Mouse (Mus musculus) kidney, postnatal 0 days (tissue): ENCODE results near the gene Rnase12. TPM values are rescaled to one million over a fixed set of nuclear protein-coding genes. Genes with fewer than 3 reads are reported as not detected.
"Not testable (repeated sequence)": the region's sequence is repeated elsewhere in the genome, so short reads cannot be mapped to it uniquely, and the experiment has no call there.

Experiments used
- ATAC-seq: fragments of 200-750 bp; cut with Nextera tagmentation; replicated peaks from 2 replicates; pipeline ENCODE4 v1.8.0; 2017; ENCODE audit warnings: low read depth, moderate number of reproducible peaks, moderate TSS enrichment, moderate library complexity; ENCODE audit not compliant: low FRiP score
- DNase-seq: peaks from one replicate; pipeline ENCODE4 v3.0.0-alpha.2; 2016; ENCODE audit warnings: low spot score
- H3K27ac ChIP-seq: fragments of 300-500 bp; sonication (generic); 2 replicates; pipeline ENCODE4 v1.5.1; 2014; ENCODE audit warnings: mild to moderate bottlenecking
- H3K27me3 ChIP-seq: fragments of 300-500 bp; sonication (generic); 2 replicates; pipeline ENCODE4 v1.6.1; 2014; ENCODE audit warnings: low read length, mixed read lengths; ENCODE audit not compliant: insufficient read depth
- H3K36me3 ChIP-seq: fragments of 300-500 bp; sonication (generic); 2 replicates; pipeline ENCODE4 v1.6.1; 2014; ENCODE audit warnings: low read length, mixed read lengths; ENCODE audit not compliant: insufficient read depth
- H3K4me1 ChIP-seq: fragments of 300-500 bp; sonication (generic); replicated peaks from 2 replicates; pipeline ENCODE4 v1.6.1; 2014; ENCODE audit warnings: antibody characterized with exemption, low read length, mixed read lengths; ENCODE audit not compliant: insufficient read depth
- H3K4me2 ChIP-seq: fragments of 300-500 bp; sonication (generic); 2 replicates; pipeline ENCODE4 v1.6.1; 2014; ENCODE audit warnings: mild to moderate bottlenecking, low read length, moderate library complexity, mixed read lengths
- H3K4me3 ChIP-seq: fragments of 300-500 bp; sonication (generic); replicated peaks from 2 replicates; pipeline ENCODE4 v1.5.1; 2014; ENCODE audit warnings: low read depth, low read length
- H3K9ac ChIP-seq: fragments of 300-500 bp; sonication (generic); 2 replicates; pipeline ENCODE4 v1.6.1; 2014; ENCODE audit warnings: low read depth, low read length
- H3K9me3 ChIP-seq: fragments of 300-500 bp; sonication (generic); replicated peaks from 2 replicates; pipeline ENCODE4 v1.6.1; 2016; ENCODE audit warnings: low read length, inconsistent platforms, mixed read lengths
- CTCF ChIP-seq: IDR thresholded peaks from 2 replicates; pipeline ENCODE4 v1.5.1; 2016; ENCODE audit warnings: antibody characterized with exemption, low read depth, mild to moderate bottlenecking, moderate library complexity
- whole genome bisulfite sequencing: fragments of 180-500 bp; shearing (Covaris S2); extraction: QIAGEN DNeasy Blood & Tissue Kit; methylation state at CpG from one replicate; pipeline ENCODE4 v1.1.7; 2014; 5-methylcytosine and 5-hydroxymethylcytosine counted together
- polyA plus RNA-seq: library from polyadenylated mRNA; unstranded; fragments of >200 nt; fragmentation: Nextera tagmentation; extraction: Ambion mirVana; gene quantifications from 2 replicates; pipeline ENCODE4 v1.2.1, GENCODE M21; 2015

The Rnase12 gene
- polyA plus RNA-seq, 1 experiment from 2014 or later, result 11.1 TPM

DNA sequence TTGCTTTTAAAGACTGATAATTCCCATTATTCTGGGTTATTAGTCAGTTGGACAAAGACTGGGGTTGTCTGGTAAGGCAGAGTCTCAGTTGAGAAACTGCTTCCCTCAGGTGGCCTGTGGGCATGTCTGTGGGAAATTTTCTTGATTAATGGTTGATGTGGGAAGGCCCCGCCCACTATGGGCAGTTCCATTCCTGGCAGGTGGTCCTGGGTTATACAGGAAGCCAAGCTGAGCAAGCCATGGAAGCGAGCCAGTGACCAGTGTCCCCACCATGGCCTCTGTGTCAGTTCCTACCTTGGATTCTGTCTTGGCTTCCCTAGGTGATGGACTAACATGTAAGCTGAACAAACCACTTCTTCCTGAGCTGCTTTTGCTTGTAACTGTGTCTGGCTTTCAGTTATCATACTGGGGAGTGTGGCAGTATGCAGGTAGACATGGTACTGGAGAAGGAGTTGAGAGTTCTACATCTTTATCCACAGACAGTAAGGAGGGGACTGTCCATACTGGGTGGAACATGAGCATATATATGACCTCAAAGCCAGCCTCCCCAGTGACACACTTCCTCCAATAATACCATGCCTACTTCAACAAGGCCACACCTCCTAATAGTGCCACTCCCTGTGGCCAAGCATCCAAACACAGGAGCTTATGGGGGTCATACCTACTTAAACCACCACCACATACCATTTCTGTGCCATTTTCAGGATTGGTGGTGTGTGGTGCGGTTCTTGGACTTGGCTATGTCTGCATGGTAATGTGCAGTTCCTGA lies 29.9 kb downstream of the Rnase12 start:
- H3K27me3 ChIP-seq, result no peaks in the 10 kb centered on the region
- H3K9ac ChIP-seq, result no peak overlapping the region
- no peaks in the 10 kb centered on the region for H3K4me1 ChIP-seq
- H3K9me3 ChIP-seq, result no peaks in the 10 kb centered on the region
- H3K4me3 ChIP-seq, result no peak overlapping the region
- H3K36me3 ChIP-seq, result no peaks in the 10 kb centered on the region
- 56% methylated on average over 3 of the region's 3 CpGs for WGBS
- DNase-seq (no peak), ATAC-seq (no peak)
- no peak for TF ChIP-seq CTCF
- H3K27ac ChIP-seq, result no peak overlapping the region
- H3K4me2 ChIP-seq, result no peak overlapping the region

DNA sequence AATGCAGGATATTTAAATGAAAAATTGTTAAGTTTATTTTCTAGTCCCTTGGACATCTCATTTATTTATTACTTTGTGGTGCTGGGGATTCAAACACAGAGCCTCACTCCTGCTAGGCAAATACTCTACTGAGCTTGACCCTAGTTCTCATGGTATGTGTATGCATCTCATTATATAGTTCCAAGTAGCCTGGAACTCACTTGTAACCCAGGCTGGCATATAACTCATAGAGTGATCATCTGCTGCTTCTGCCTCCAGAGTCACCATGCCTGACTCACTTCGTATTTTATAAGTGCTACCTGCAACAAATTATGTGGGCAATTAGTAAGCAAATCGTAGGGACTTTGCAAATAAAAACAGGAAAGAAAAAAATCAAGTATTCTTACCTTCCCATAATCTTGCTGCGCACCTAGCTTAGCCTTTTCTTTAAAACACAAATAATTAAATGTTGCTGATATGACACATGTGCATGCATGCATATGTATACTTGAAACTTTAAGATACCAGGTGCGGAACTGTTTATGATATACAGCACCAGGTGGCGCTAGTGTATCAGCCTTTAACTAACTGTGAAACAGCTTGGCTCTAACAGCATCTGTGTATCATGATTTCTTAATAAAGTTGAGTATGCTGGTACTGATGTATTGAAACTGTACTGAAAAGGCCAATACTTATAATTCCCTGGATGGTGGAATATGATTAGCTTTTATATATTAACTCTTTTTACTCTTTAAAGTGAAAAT lies 30.9 kb downstream of the Rnase12 start:
- Histone ChIP-seq H3K9me3 (no peaks in the 10 kb centered on the region), H3K9ac (no peak overlapping the region), H3K4me3 (no peak overlapping the region), H3K27ac (no peak overlapping the region), H3K4me2 (no peak overlapping the region), H3K27me3 (no peaks in the 10 kb centered on the region), H3K36me3 (no peaks in the 10 kb centered on the region), H3K4me1 (no peaks in the 10 kb centered on the region)
- peak; percentile 94 for TF ChIP-seq CTCF
- ATAC-seq (no peak), DNase-seq (peak; percentile 90)
- 38% methylated on average over 5 of the region's 5 CpGs for WGBS

DNA sequence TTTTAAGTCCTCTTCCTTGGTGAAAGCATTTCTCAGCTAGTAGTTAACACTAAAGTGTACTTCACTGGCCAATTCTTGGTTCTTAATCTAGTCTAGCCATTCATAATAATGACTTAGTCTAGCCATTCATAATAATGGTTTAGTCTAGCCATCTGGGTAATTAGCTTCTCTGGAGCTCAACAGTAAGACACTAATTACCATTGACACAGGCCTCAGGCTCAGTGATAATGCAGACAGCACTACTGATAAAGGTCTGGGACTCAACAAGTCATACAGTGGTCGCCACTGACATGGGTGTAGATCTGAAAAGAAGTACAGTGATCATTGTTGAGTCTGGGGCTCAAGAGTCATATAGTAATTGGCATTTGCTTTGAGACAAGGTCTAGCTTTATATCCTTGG lies 32.6 kb downstream of the Rnase12 start:
- 90% methylated on average over 1 of the region's 1 CpGs for WGBS
- ATAC-seq, result no peak

DNA sequence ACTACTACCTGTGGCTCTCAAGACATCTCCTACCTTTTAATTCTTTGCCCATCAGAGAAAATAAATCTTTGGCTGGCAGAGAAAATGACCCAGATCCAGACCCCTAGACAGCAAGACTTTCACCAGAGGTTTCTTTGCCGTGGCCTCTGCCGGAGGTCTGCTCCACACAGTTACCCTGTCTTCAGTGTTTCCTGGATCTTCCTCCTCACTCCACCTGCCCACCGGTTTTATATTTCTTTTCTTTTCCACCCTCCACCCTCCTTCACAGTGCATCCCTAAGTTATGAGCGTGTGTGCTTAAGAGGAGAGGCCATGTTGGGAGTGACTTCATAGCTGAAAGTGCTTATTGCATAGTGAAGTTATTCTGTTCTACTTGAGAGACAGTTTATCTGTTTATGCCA lies 34.0 kb downstream of the Rnase12 start:
- 51% methylated on average over 4 of the region's 4 CpGs for WGBS
- no peak for TF ChIP-seq CTCF
- Histone ChIP-seq H3K9me3 (no peaks in the 10 kb centered on the region), H3K4me2 (no peak overlapping the region), H3K27ac (no peak overlapping the region), H3K27me3 (no peaks in the 10 kb centered on the region), H3K36me3 (no peaks in the 10 kb centered on the region), H3K9ac (no peak overlapping the region), H3K4me1 (no peaks in the 10 kb centered on the region), H3K4me3 (no peak overlapping the region)
- peak; percentile 18 for DNase-seq
- no peak for ATAC-seq

More for the DNA sequence above, 32.6 kb downstream of the Rnase12 start:
- Histone ChIP-seq H3K4me3 (no peak overlapping the region), H3K9me3 (no peaks in the 10 kb centered on the region), H3K9ac (no peak overlapping the region), H3K4me1 (no peaks in the 10 kb centered on the region), H3K27ac (no peak overlapping the region), H3K27me3 (no peaks in the 10 kb centered on the region), H3K4me2 (no peak overlapping the region), H3K36me3 (no peaks in the 10 kb centered on the region)
- no peak for DNase-seq
- no peak for TF ChIP-seq CTCF

DNA sequence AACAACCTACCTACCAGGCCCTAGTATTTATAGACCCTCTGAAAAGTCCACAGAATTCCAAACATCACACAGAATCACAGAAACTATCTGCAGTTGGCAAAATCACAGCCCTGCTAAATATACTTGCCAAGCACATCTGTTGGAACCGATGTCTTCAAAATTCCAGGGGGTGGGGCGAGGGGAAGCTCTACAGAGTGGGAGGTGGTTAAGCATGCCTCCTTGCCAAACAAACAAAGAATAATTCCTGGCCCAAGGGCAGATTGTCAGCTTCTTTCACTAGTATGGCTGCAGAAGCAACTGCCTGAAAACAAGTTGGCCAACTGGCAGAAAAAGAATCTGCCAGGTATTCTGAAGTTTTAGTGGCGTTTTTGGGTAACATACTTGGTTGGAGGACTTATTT lies 40.2 kb downstream of the Rnase12 start:
- ATAC-seq, result no peak
- Histone ChIP-seq H3K9me3 (no peaks in the 10 kb centered on the region), H3K4me3 (no peak overlapping the region), H3K4me1 (no peaks in the 10 kb centered on the region), H3K27me3 (no peaks in the 10 kb centered on the region), H3K9ac (no peak overlapping the region), H3K4me2 (no peak overlapping the region), H3K36me3 (no peaks in the 10 kb centered on the region), H3K27ac (no peak overlapping the region)
- 71% methylated on average over 3 of the region's 3 CpGs for WGBS
- TF ChIP-seq CTCF, result no peak
- no peak for DNase-seq

DNA sequence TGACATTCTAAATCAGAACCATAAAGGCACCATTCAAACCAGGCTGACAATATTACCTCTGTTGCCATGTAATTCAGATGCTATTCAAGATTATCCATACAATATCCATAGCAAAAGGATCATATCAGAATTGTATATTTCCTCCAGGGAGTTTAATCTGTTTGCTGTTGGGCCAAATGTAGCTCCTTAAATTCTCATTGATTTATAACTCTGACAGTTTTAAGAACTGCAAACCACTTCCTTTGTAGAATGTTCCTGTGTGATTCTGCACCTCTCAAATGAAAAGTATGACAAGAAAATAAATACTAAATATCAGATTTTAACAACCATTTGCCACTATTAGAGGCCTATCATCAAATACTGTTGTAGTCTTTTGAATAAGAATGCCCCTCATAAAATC lies 41.7 kb downstream of the Rnase12 start:
- H3K4me2 ChIP-seq, result no peak overlapping the region
- H3K27ac ChIP-seq, result no peak overlapping the region
- no peaks in the 10 kb centered on the region for H3K9me3 ChIP-seq
- no peaks in the 10 kb centered on the region for H3K36me3 ChIP-seq
- TF ChIP-seq CTCF, result no peak
- no peak overlapping the region for H3K4me3 ChIP-seq
- H3K27me3 ChIP-seq, result no peaks in the 10 kb centered on the region
- DNase-seq, result no peak
- no peak overlapping the region for H3K9ac ChIP-seq
- no peaks in the 10 kb centered on the region for H3K4me1 ChIP-seq
- ATAC-seq, result no peak

DNA sequence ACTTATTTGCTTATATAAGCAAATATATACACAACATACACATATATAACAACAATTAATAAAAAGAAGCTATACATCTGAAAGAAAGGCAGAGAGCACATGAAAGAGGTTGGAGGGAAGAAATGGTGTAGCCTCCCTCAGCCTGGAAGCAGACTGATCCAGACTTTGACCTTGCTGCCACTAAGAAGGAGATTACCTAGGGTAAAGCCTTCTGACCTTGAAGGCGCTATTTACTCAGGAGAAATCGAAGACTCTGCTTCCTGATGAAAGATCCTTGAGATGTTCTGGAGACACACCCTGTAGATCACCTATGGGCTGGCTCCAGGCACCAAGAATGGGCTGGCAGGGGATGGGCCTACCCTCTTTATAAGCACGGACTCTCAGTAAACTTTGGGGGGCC lies 42.7 kb downstream of the Rnase12 start:
- H3K36me3 ChIP-seq, H3K4me1 ChIP-seq, H3K9me3 ChIP-seq, H3K4me3 ChIP-seq, ATAC-seq, H3K27ac ChIP-seq, DNase-seq, H3K4me2 ChIP-seq, H3K27me3 ChIP-seq, H3K9ac ChIP-seq: not testable (repeated sequence)
- 89% methylated on average over 3 of the region's 3 CpGs for WGBS
